Mouse (Mus musculus): ENCODE data around the gene Enpp5. TPM values are rescaled to one million over a fixed set of nuclear protein-coding genes. Genes with fewer than 3 reads are reported as not detected.

Gene Enpp5
- polyA plus RNA-seq, 1 experiment from 2014 or later, result 10.0 TPM

DNA sequence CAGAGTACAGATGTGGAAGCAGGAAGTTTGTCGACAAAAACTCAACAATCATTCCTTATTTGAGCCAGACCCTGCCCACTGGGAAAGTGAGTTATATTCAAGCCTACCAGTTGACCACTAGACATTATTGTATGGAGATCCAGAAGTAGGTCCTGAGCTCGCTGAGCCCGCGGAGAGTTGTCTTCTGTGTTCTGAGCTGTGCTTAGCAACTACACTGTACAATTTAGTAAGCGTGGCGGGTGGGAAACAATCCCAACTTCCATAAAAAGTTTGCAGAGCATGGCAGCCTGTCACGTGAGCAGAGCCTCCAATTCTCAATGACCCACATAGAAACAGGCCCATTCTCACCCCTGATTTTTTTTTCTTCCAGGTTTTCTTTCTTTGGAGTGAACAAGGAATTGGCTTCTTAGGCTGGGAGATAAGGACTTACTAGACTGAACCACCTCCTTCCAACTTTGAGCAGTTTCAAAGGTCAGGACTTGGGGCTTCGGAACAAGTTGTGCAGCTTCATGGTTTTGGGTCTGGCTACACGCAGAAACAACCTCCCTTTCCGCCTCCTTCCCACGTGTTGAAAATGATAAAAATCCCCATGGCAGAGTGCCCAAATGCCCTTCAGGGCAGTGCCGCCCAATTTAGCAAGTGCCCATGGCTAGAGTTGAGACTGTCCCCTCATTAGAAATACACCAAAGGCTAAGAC is 1.3 kb upstream of the Enpp5 start:
- Histone ChIP-seq H3K9me3 (replicated peaks; ENCODE audit: control insufficient read depth, low read length) (no peaks in the 10 kb centered on the region), H3K36me3 (ENCODE audit: control insufficient read depth, insufficient read depth, low read length) (no peaks in the 10 kb centered on the region), H3K4me3 (ENCODE audit: low read depth, low read length) (no peak overlapping the region), H3K4me1 (ENCODE audit: control insufficient read depth, insufficient read depth, low read length) (no peaks in the 10 kb centered on the region), H3K9ac (ENCODE audit: low read depth, low read length) (no peak overlapping the region), H3K4me2 (no peak overlapping the region), H3K27me3 (ENCODE audit: control insufficient read depth, insufficient read depth, low read length) (no peaks in the 10 kb centered on the region), H3K27ac (ENCODE audit: low read depth, low read length) (no peak overlapping the region)
- WGBS (ENCODE audit: insufficient replicate concordance), result 76% methylated on average over 12 of the region's 12 CpGs
- no peak for ATAC-seq (replicated peaks; ENCODE audit: insufficient number of reproducible peaks, low FRiP score, low TSS enrichment)

DNA sequence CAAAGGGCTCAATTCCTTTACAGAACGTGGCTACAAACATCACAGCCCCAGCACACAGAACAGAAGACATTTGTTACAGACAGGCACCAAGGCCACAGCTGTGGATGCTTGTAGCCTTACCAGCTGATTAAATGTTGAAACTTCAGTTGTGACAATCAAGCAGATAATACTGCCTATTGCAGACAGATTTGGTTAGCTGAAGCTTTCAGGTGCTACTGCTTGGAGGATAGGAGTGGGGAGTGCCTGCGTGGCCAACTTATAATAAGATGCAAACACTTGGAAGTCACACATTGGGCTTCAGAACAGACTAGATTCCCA is 811 bp upstream of the Enpp5 start:
- H3K36me3 ChIP-seq (ENCODE audit: control insufficient read depth, insufficient read depth, low read length), result no peaks in the 10 kb centered on the region
- no peak overlapping the region for H3K27ac ChIP-seq (ENCODE audit: low read depth, low read length)
- H3K4me1 ChIP-seq (ENCODE audit: control insufficient read depth, insufficient read depth, low read length), result no peaks in the 10 kb centered on the region
- H3K4me2 ChIP-seq, result no peak overlapping the region
- no peak overlapping the region for H3K4me3 ChIP-seq (ENCODE audit: low read depth, low read length)
- H3K9ac ChIP-seq (ENCODE audit: low read depth, low read length), result no peak overlapping the region
- H3K9me3 ChIP-seq (replicated peaks; ENCODE audit: control insufficient read depth, low read length), result no peaks in the 10 kb centered on the region
- no peaks in the 10 kb centered on the region for H3K27me3 ChIP-seq (ENCODE audit: control insufficient read depth, insufficient read depth, low read length)
- 74% methylated on average over 2 of the region's 2 CpGs for WGBS (ENCODE audit: insufficient replicate concordance)
- no peak for ATAC-seq (replicated peaks; ENCODE audit: insufficient number of reproducible peaks, low FRiP score, low TSS enrichment)

DNA sequence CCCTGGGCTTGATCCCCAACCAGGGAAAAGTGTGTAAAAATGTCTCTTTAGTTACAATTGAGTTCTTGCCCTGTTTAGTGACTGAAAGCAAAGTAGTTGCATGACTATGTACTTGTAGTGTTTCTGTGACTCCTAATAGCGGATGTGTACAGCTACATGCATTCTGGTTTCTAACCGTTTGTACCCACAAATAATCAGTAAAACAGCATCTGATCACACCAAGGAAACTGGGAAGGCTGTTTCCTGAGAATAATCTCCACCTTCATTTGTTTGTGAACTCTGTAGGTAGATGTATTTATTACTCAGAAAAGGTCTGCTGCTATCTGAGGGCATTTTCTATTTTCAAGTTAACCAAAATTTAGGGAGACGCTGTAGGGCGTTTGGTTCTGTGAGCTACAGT is 4.5 kb downstream of the Enpp5 start:
- Histone ChIP-seq H3K4me3 (ENCODE audit: low read depth, low read length) (no peak overlapping the region), H3K36me3 (ENCODE audit: control insufficient read depth, insufficient read depth, low read length) (no peaks in the 10 kb centered on the region), H3K4me1 (ENCODE audit: control insufficient read depth, insufficient read depth, low read length) (no peaks in the 10 kb centered on the region), H3K9ac (ENCODE audit: low read depth, low read length) (no peak overlapping the region), H3K27ac (ENCODE audit: low read depth, low read length) (no peak overlapping the region), H3K9me3 (replicated peaks; ENCODE audit: control insufficient read depth, low read length) (no peaks in the 10 kb centered on the region), H3K27me3 (ENCODE audit: control insufficient read depth, insufficient read depth, low read length) (no peaks in the 10 kb centered on the region), H3K4me2 (no peak overlapping the region)
- 78% methylated on average over 4 of the region's 4 CpGs for WGBS (ENCODE audit: insufficient replicate concordance)
- no peak for ATAC-seq (replicated peaks; ENCODE audit: insufficient number of reproducible peaks, low FRiP score, low TSS enrichment)

DNA sequence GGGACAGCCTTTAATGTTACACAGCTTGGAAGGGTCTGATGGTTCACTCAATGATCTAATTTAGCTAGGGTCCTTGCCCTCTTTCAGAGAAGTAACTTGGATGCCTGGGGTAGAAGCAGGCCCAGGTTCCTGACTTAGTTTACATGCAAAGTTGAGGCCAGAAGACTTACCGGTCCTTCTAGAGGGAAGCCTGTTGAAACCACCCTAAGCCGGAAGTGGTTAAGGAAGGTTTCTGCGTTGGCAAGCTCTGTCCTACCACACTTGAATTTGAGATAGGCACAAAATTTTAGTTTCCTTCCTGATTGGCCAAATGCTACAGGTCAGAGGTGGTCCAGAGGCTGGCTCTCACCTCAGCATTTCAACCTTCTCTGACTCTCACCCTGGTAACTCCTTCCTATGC is 9.6 kb downstream of the Enpp5 start:
- Histone ChIP-seq H3K4me1 (ENCODE audit: control insufficient read depth, insufficient read depth, low read length) (no peaks in the 10 kb centered on the region), H3K9me3 (replicated peaks; ENCODE audit: control insufficient read depth, low read length) (no peaks in the 10 kb centered on the region), H3K4me3 (ENCODE audit: low read depth, low read length) (no peak overlapping the region), H3K9ac (ENCODE audit: low read depth, low read length) (no peak overlapping the region), H3K36me3 (ENCODE audit: control insufficient read depth, insufficient read depth, low read length) (no peaks in the 10 kb centered on the region), H3K27ac (ENCODE audit: low read depth, low read length) (no peak overlapping the region), H3K27me3 (ENCODE audit: control insufficient read depth, insufficient read depth, low read length) (no peaks in the 10 kb centered on the region), H3K4me2 (no peak overlapping the region)
- no peak for ATAC-seq (replicated peaks; ENCODE audit: insufficient number of reproducible peaks, low FRiP score, low TSS enrichment)
- 86% methylated on average over 3 of the region's 3 CpGs for whole genome bisulfite sequencing (ENCODE audit: insufficient replicate concordance)

DNA sequence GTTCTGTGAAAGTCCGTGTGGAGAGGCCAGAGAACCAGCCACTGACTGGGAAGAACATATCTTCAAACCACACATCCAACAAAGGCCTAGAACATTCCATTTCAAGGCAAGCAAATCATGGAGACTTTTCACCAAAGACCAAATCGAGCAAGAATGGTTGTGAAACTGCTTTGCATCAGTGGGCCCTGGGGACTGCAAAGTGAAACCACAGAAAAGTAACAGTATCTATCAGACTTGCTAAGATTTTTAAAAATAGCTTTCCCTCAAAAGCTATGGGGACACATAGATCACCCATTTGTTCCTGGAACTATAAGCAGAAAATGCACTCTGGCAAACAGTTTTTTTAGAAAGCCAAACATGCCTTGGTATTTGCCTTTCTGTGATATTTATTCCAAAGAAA is 12.3 kb downstream of the Enpp5 start:
- no peaks in the 10 kb centered on the region for H3K36me3 ChIP-seq (ENCODE audit: control insufficient read depth, insufficient read depth, low read length)
- no peak overlapping the region for H3K4me2 ChIP-seq
- WGBS (ENCODE audit: insufficient replicate concordance), result 69% methylated on average over 2 of the region's 2 CpGs
- H3K9me3 ChIP-seq (replicated peaks; ENCODE audit: control insufficient read depth, low read length), result no peaks in the 10 kb centered on the region
- ATAC-seq (replicated peaks; ENCODE audit: insufficient number of reproducible peaks, low FRiP score, low TSS enrichment), result no peak
- H3K4me1 ChIP-seq (ENCODE audit: control insufficient read depth, insufficient read depth, low read length), result no peaks in the 10 kb centered on the region
- no peak overlapping the region for H3K4me3 ChIP-seq (ENCODE audit: low read depth, low read length)
- H3K9ac ChIP-seq (ENCODE audit: low read depth, low read length), result no peak overlapping the region
- H3K27ac ChIP-seq (ENCODE audit: low read depth, low read length), result no peak overlapping the region
- no peaks in the 10 kb centered on the region for H3K27me3 ChIP-seq (ENCODE audit: control insufficient read depth, insufficient read depth, low read length)

DNA sequence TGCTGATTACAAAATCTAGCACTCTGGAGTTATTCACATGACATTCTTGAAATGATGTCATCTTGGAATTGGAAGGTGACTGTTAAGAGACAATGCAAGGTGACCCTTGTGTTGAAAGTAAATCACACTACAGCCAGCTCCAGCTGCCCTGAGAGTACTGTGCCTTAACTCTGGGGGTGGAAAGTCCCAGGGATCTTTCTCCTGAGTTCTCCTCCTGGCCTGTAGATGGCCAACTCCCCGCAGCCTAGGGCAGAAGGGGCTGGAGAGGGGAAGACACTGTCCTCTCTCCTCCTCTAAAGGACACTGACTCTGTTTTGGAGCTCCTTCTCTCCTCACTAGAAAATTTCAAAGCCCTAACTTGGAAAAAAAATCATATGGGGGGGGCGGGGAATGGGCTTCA is 12.9 kb downstream of the Enpp5 start:
- H3K9me3 ChIP-seq (replicated peaks; ENCODE audit: control insufficient read depth, low read length), result no peaks in the 10 kb centered on the region
- no peaks in the 10 kb centered on the region for H3K27me3 ChIP-seq (ENCODE audit: control insufficient read depth, insufficient read depth, low read length)
- ATAC-seq (replicated peaks; ENCODE audit: insufficient number of reproducible peaks, low FRiP score, low TSS enrichment), result no peak
- 44% methylated on average over 2 of the region's 2 CpGs for WGBS (ENCODE audit: insufficient replicate concordance)
- no peaks in the 10 kb centered on the region for H3K4me1 ChIP-seq (ENCODE audit: control insufficient read depth, insufficient read depth, low read length)
- no peak overlapping the region for H3K9ac ChIP-seq (ENCODE audit: low read depth, low read length)
- no peak overlapping the region for H3K4me3 ChIP-seq (ENCODE audit: low read depth, low read length)
- no peak overlapping the region for H3K27ac ChIP-seq (ENCODE audit: low read depth, low read length)
- H3K36me3 ChIP-seq (ENCODE audit: control insufficient read depth, insufficient read depth, low read length), result no peaks in the 10 kb centered on the region
- no peak overlapping the region for H3K4me2 ChIP-seq

DNA sequence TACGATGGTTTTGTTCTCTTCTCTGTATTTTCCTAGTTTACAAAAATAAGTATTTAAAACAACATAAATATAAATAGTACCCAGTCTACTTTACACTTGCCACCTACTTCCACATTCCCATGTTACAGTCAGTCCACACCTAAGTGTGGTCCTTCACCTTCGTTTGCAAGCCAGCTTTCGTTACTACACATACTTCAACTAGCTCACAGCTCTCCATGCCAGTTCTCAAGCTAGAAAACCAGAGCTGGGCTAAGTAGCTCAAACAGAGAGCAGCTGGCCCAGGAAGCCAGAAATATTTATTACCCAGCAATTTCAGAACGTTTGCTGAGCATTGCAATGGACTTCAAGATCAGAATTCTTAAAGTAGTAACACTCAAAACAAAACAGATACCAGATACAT is 21.9 kb downstream of the Enpp5 start:
- no peak overlapping the region for H3K9ac ChIP-seq (ENCODE audit: low read depth, low read length)
- no peak overlapping the region for H3K27ac ChIP-seq (ENCODE audit: low read depth, low read length)
- no peak for ATAC-seq (replicated peaks; ENCODE audit: insufficient number of reproducible peaks, low FRiP score, low TSS enrichment)
- no peaks in the 10 kb centered on the region for H3K9me3 ChIP-seq (replicated peaks; ENCODE audit: control insufficient read depth, low read length)
- H3K27me3 ChIP-seq (ENCODE audit: control insufficient read depth, insufficient read depth, low read length), result no peaks in the 10 kb centered on the region; the same call in 1 of the 2 replicates
- WGBS (ENCODE audit: insufficient replicate concordance), result 74% methylated on average over 4 of the region's 4 CpGs
- no peak overlapping the region for H3K4me2 ChIP-seq
- no peaks in the 10 kb centered on the region for H3K36me3 ChIP-seq (ENCODE audit: control insufficient read depth, insufficient read depth, low read length)
- H3K4me1 ChIP-seq (ENCODE audit: control insufficient read depth, insufficient read depth, low read length), result peaks cover 3% of the 10 kb centered on the region; the same call in 1 of the 2 replicates
- no peak overlapping the region for H3K4me3 ChIP-seq (ENCODE audit: low read depth, low read length)

DNA sequence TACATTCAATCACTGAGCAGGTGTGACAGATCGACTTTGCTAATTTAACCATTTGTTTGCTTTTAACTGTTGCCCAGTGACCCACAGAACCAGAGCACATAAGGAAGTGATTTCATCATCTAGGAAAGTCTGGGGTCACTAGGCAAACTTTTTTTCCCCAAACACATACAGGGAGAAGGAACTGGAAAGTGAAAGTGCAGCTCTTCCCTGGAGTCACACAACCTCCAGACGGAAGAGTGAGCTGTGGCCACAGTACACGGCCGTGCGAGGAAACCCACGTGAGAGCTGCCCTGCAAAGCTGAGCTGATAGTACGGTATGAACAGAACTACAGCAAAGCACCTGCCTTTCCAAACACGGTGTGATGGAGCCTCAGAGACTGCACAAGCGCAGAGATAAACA is 22.3 kb downstream of the Enpp5 start:
- no peak for ATAC-seq (replicated peaks; ENCODE audit: insufficient number of reproducible peaks, low FRiP score, low TSS enrichment)
- no peaks in the 10 kb centered on the region for H3K9me3 ChIP-seq (replicated peaks; ENCODE audit: control insufficient read depth, low read length)
- no peak overlapping the region for H3K4me2 ChIP-seq
- peaks cover 3% of the 10 kb centered on the region; the same call in 1 of the 2 replicates for H3K4me1 ChIP-seq (ENCODE audit: control insufficient read depth, insufficient read depth, low read length)
- H3K9ac ChIP-seq (ENCODE audit: low read depth, low read length), result no peak overlapping the region
- no peaks in the 10 kb centered on the region; the same call in 1 of the 2 replicates for H3K27me3 ChIP-seq (ENCODE audit: control insufficient read depth, insufficient read depth, low read length)
- H3K27ac ChIP-seq (ENCODE audit: low read depth, low read length), result no peak overlapping the region
- WGBS (ENCODE audit: insufficient replicate concordance), result 73% methylated on average over 9 of the region's 9 CpGs
- H3K4me3 ChIP-seq (ENCODE audit: low read depth, low read length), result no peak overlapping the region
- H3K36me3 ChIP-seq (ENCODE audit: control insufficient read depth, insufficient read depth, low read length), result no peaks in the 10 kb centered on the region

DNA sequence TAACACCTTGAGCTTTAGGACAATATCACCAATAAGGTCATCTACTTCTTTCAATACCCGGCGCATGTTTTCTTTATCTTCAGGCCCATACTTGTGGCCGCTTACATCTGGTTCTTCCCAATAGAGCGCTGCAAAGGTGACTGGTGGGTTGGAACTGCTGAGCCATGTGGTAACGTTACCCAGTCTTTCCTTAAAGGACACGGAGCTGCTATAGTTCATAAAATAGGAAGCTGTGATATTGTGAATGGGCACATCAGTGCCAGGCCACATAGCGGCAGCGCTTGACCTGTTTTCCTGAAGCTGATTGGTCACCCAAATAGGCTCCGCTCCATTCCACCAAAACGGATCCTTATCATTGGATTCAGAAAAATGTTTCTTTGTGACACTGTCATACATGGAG is 23.3 kb downstream of the Enpp5 start:
- H3K4me3 ChIP-seq (ENCODE audit: low read depth, low read length), result no peak overlapping the region
- no peak overlapping the region for H3K9ac ChIP-seq (ENCODE audit: low read depth, low read length)
- no peak overlapping the region for H3K4me2 ChIP-seq
- no peaks in the 10 kb centered on the region; the same call in 1 of the 2 replicates for H3K27me3 ChIP-seq (ENCODE audit: control insufficient read depth, insufficient read depth, low read length)
- no peak overlapping the region for H3K27ac ChIP-seq (ENCODE audit: low read depth, low read length)
- H3K36me3 ChIP-seq (ENCODE audit: control insufficient read depth, insufficient read depth, low read length), result no peaks in the 10 kb centered on the region
- H3K9me3 ChIP-seq (replicated peaks; ENCODE audit: control insufficient read depth, low read length), result no peaks in the 10 kb centered on the region
- ATAC-seq (replicated peaks; ENCODE audit: insufficient number of reproducible peaks, low FRiP score, low TSS enrichment), result no peak
- 86% methylated on average over 10 of the region's 10 CpGs for WGBS (ENCODE audit: insufficient replicate concordance)
- H3K4me1 ChIP-seq (ENCODE audit: control insufficient read depth, insufficient read depth, low read length), result peaks cover 3% of the 10 kb centered on the region; the same call in 1 of the 2 replicates
